Mouse (Mus musculus) inflammation-experienced regulatory T-cells, adult 6 months (primary cell): Measurements from ENCODE around the gene Mapre1. TPM values are rescaled to one million over a fixed set of nuclear protein-coding genes. Genes with fewer than 3 reads are reported as not detected.
"Not testable (repeated sequence)": the region's sequence is repeated elsewhere in the genome, so short reads cannot be mapped to it uniquely, and the experiment has no call there.

Experiments
- ATAC-seq: one replicate; pipeline ENCODE4 v1.8.0; 2017
- polyA plus RNA-seq, 3 experiments: library from polyadenylated mRNA; unstranded; fragments of 100-300 nt; shearing (Covaris generic); gene quantifications; one replicate each; pipeline ENCODE4 v1.2.1; 2017

Gene Mapre1
- 100 to 1,000 TPM; 267 to 340 (median 269) TPM for polyA plus RNA-seq

DNA sequence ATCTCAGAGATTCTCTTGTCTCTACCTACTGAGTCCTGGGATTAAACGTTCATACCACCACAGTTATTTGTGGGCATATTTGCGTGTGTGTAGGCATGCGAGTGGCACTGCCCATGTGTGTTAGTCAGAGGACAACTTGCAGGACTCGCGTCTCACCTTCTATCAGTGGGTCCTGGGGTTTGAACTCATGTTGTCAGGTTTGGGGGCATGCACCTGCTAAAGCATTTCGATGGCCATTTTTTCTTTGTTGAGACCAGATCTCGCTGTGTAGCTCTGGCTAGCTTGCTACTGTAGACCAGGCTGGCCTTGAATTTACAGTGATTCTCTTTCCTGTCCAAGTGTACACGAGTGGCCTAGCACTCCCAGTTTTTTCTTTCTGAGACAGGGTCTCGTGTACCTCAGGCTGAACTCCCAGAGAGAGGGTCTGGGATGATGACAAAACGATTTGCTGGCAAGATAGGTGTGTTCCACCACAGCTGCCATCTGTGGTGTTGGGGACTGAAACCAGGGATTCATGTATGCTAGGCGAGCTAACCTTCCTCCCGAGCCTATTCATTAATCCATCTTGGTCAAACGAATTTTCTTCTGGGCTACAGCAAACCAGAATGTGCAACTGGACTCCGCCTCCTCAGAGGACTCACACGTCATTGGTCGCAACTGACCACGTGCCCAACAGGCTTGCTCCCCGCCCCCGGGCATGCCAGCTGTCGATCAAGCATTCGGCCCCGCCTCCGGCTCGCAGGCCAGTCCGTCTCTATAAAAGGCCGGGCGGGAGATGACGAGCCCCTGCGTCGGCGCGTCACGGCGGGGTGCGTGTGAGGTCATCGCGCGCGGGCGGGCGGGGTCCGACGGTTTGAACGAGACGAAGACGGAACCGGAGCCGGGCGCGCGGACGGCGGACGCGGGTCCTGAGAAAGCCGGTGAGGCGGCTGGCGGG, at the start of gene Mapre1:
Gene Mapre1 (plus strand): TSS at position 775 of the 937 bp plus-strand sequence.
- peak; percentile 97 for ATAC-seq

GRCm38 (mm10) chr2:153693413-153693812, 47.7 kb upstream of the Mapre1 start:
- ATAC-seq, result not testable (repeated sequence)

- ATAC-seq, result peak; percentile 68
These were observed 46.5 kb upstream of the Mapre1 start for GRCm38 (mm10) chr2:153694462-153695085.

GRCm38 (mm10) chr2:153696352-153696751, 44.7 kb upstream of the Mapre1 start, which contains the start of gene Dnmt3c:
TSS of gene Dnmt3c (plus strand) at chr2:153696652.
- no peak for ATAC-seq

GRCm38 (mm10) chr2:153703389-153703788, 37.7 kb upstream of the Mapre1 start:
- ATAC-seq, result no peak

DNA sequence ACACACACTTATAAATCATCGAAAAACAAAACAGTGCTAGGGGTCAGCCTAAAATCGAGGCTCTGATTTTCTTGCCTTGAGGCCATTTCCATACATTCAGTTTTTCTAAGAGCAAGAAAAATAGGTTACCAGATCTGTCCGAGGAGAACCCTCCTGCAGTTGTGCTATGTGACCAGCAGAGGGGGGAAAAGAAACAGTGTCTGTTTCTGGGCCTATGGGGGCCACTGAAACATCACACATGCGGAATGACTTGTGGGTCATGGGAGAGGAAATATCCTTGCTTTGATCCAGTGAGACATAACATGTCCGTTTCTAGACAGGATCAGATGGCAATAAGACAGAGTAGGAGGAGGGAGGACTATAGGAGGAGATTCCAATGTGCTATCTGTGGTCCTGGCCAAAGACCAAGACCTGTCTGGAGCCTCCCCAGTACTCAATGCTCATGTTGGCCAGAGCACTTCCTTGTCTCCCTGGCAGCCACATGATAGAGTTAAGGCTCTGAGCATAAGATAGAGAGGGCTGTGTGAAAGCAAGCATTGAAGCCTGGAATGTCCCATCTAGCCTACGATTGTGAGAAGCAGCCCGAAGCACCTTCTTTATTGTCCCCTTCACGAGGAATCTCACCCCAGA, 30.3 kb upstream of the Mapre1 start:
- ATAC-seq, result peak; percentile 56

DNA sequence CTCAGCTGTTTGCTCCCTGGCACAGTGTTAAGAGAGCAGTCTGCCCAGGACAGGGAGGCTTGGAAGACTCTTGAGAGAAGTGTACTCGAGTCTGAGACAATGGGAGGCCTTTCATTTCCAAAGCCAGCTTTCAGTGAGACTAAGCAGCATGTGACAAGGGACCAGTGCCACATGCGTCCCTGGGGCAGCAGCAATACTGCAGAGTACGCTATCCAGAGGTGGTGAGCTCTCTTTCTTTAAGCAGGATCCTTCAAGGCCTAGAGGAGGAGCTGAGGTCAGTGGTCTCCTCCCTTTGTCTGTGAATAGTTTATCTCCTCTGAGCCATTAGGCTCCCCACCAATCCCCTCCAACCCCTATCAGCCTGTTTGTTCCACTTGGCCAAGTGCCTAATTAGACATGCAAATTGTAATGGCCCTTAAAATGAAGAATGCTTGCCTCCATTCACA, 28.4 kb upstream of the Mapre1 start:
- no peak for ATAC-seq

DNA sequence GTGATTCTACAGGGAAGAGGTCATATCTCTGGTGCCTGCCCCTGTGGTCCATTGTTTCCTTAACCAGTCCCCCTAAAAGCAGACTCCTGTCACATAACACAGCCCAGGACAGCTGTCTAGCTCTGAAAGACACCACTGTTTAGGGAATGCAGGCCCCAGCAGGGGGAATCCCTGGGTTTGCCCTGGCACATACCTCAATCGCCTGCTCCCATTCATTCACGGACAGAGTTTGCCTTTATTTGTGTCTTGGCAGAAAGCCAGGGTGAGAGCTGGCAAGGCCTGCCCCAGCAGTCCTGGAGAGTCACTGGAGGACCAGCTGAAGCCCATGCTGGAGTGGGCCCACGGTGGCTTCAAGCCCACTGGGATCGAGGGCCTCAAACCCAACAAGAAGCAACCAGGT, 27.8 kb upstream of the Mapre1 start:
- ATAC-seq, result no peak

- not testable (repeated sequence) for ATAC-seq
These were observed 23.2 kb upstream of the Mapre1 start for GRCm38 (mm10) chr2:153717861-153718260.

GRCm38 (mm10) chr2:153723098-153723497, 18.0 kb upstream of the Mapre1 start:
- no peak for ATAC-seq

GRCm38 (mm10) chr2:153724424-153724823, 16.6 kb upstream of the Mapre1 start:
- no peak for ATAC-seq

GRCm38 (mm10) chr2:153724871-153725270, 16.2 kb upstream of the Mapre1 start:
- ATAC-seq, result no peak

DNA sequence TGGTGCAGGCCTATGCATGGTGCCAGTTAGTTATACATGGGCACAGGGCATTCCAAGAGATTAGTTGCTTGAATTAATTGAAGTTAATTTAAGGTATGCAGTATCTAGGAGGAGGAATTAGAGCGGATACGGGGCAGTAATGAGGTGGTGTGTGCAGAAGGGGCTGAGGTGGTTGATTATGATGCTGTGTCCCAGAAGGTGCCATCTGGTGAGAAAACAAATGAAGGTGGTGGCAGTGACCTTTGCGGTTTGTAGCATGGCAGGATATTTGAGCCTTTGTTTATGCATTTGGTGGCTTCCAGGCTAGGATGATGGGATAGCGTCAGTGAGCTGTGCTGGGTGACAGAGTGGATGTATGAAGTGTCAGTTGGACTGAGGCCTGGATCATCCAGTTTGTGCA, 15.8 kb upstream of the Mapre1 start:
- ATAC-seq, result no peak

- peak; percentile 64 for ATAC-seq
These were observed 7.0 kb upstream of the Mapre1 start for GRCm38 (mm10) chr2:153734033-153734432.

DNA sequence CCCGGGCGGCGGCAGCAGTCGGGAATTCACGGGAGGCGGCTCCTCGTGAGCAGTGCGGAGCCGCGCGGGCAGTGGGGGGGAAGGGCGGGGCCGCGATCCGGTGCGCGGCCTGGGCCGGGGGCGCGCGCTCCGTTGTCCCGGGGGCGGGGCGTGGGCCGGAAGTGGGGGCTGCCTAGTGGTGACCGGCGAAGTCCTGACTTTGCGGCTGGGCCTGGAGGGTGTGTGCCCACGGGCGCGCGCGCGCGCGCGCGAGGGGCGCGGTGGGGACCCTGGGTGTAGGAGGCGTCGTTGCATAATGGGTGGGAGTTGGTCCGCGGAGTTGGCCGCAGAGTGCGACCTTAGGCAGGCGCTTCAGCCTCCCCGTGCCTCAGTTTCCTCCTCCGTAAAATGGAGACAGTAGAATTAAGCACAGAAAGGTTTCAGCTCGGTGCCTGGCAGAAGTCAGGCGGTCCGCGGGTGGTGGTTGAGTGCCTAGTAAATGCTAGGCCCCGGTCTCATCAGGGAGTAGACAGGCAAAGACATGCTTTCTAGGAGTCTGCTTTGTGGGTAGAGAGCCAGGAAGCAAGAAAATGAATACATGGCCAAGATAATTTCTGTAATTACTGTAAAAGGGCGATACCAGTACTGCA, 477 bp downstream of the Mapre1 start:
- ATAC-seq, result peak; percentile 34

- ATAC-seq, result no peak
These were observed 6.9 kb downstream of the Mapre1 start for GRCm38 (mm10) chr2:153747994-153748393.

GRCm38 (mm10) chr2:153750363-153750762, 9.3 kb downstream of the Mapre1 start:
- no peak for ATAC-seq

DNA sequence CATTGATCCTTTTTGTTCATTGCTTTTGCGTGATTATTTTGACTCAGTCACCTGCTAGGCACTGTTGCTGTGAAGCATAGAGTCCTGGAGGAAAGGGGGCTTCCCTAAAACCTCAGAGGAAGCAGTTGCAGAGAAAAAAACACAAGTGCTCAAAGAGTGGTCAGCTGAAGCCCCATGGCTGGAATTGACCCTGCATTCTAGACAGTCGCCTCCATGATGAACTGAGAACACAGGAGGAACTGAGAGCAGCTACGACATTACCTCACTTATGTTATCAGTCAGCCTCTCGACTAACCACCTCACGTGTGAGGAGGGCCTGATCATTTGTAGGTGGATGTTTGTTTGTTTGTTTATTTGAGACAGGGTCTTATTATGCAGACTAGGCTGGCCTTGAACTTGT, 21.0 kb downstream of the Mapre1 start:
- no peak for ATAC-seq

- ATAC-seq, result no peak
These were observed 26.4 kb downstream of the Mapre1 start for GRCm38 (mm10) chr2:153767484-153767883.

DNA sequence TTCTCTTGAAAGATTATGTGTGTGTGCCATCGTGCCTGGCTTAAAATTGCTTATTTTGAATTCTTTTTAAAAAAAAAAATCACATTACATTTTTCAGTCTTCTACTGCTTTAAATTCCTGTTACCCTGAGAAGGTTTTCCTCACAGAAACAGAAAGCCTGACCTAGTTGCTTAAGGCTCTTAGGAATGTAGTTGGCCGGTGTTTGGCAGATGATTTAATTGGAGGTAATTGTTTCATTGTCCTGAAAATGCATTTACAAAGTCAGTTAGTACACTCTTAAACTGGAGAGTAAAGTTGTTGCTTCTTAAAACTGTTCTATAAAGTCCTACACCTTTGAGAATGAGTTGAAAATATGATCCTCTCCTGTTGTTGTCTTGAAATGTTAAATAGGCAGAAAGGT, 27.8 kb downstream of the Mapre1 start:
- no peak for ATAC-seq

GRCm38 (mm10) chr2:153772950-153773349, 31.9 kb downstream of the Mapre1 start:
- no peak for ATAC-seq

DNA sequence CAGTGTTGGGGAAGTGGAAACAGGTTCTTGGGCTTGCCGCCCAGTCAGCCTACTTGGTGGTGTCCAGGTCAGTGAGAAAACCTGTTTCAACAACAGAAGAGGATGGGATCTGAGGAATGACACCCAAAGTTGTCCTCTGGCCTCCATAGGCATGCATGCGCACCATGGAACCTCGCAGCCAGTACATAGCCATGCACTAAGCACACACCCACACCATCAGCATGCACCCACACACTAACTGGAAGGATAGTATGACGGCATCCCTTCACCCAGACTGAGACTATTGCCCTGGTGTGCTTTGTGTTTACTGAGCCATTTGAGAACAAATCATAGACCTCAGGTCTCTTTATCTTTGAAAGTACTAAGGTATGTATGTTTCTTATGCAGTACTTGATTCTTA, 34.4 kb downstream of the Mapre1 start:
- no peak for ATAC-seq
